Mouse (Mus musculus) forebrain, embryonic 15.5 days (tissue): ENCODE results near the gene Abhd8. TPM values are rescaled to one million over a fixed set of nuclear protein-coding genes. Genes with fewer than 3 reads are reported as not detected.

ENCODE experiments used
- ATAC-seq: fragments of 200-750 bp; cut with Nextera tagmentation; replicated peaks from 2 replicates; pipeline ENCODE4 v1.8.0; 2017; ENCODE audit warnings: mild to moderate bottlenecking, moderate TSS enrichment, moderate library complexity
- H3K27ac ChIP-seq: fragments of 300-500 bp; sonication (generic); replicated peaks from 2 replicates; pipeline ENCODE4 v1.5.1; 2015; ENCODE audit warnings: mild to moderate bottlenecking, inconsistent platforms
- H3K27me3 ChIP-seq: fragments of 300-500 bp; sonication (generic); 2 replicates; pipeline ENCODE4 v1.6.1; 2015; ENCODE audit warnings: inconsistent platforms
- H3K36me3 ChIP-seq: fragments of 300-500 bp; sonication (generic); 2 replicates; pipeline ENCODE4 v1.6.1; 2015; ENCODE audit warnings: mild to moderate bottlenecking, inconsistent platforms
- H3K4me1 ChIP-seq: fragments of 300-500 bp; sonication (generic); 2 replicates; pipeline ENCODE4 v1.6.1; 2015; ENCODE audit warnings: inconsistent platforms
- H3K4me2 ChIP-seq: fragments of 300-500 bp; sonication (generic); replicated peaks from 2 replicates; pipeline ENCODE4 v1.6.1; 2015; ENCODE audit warnings: mild to moderate bottlenecking, inconsistent platforms
- H3K4me3 ChIP-seq: fragments of 300-500 bp; sonication (generic); 2 replicates; pipeline ENCODE4 v1.5.1; 2015; ENCODE audit warnings: mild to moderate bottlenecking, inconsistent platforms
- H3K9ac ChIP-seq: fragments of 300-500 bp; sonication (generic); replicated peaks from 2 replicates; pipeline ENCODE4 v1.6.1; 2015; ENCODE audit warnings: mild to moderate bottlenecking, inconsistent platforms
- H3K9me3 ChIP-seq: fragments of 300-500 bp; sonication (generic); 2 replicates; pipeline ENCODE4 v1.6.1; 2016; ENCODE audit warnings: inconsistent platforms
- WGBS: fragments of 180-500 bp; shearing (Covaris S2); methylation state at CpG from one replicate; pipeline ENCODE4 v1.1.7; 2015; ENCODE audit warnings: mixed read lengths; 5-methylcytosine and 5-hydroxymethylcytosine counted together
- polyA plus RNA-seq: library from polyadenylated mRNA; unstranded; fragments of >200 nt; fragmentation: Nextera tagmentation; extraction: Ambion mirVana; gene quantifications from 2 replicates; pipeline ENCODE4 v1.2.1, GENCODE M21; 2015

Gene Abhd8
- polyA plus RNA-seq, 1 experiment from 2014 or later: 139 TPM

- peaks cover 18% of the 10 kb centered on the region for H3K36me3 ChIP-seq
- no peak overlapping the region for H3K9ac ChIP-seq
- 79% methylated on average over 5 of the region's 5 CpGs for WGBS
- no peak overlapping the region for H3K4me3 ChIP-seq
- H3K9me3 ChIP-seq: no peaks in the 10 kb centered on the region
- H3K27me3 ChIP-seq: no peaks in the 10 kb centered on the region
- peaks cover 8% of the 10 kb centered on the region; the same call in 1 of the 2 replicates for H3K4me1 ChIP-seq
- no peak for ATAC-seq
- no peak overlapping the region for H3K27ac ChIP-seq
- H3K4me2 ChIP-seq: no peak overlapping the region
These were observed 32.4 kb upstream of the Abhd8 start for GRCm38 (mm10) chr8:71495811-71496210.

- ATAC-seq: peak; percentile 64
- Histone ChIP-seq H3K4me1 (peaks cover 11% of the 10 kb centered on the region; the same call in 1 of the 2 replicates), H3K27ac (no peak overlapping the region), H3K9ac (no peak overlapping the region; the same call in 1 of the 2 replicates), H3K36me3 (peaks cover 20% of the 10 kb centered on the region), H3K9me3 (no peaks in the 10 kb centered on the region), H3K4me2 (peak overlapping the region; percentile 34), H3K4me3 (peak overlapping the region; percentile 13; the same call in 1 of the 2 replicates), H3K27me3 (no peaks in the 10 kb centered on the region)
- 15% methylated on average over 16 of the region's 16 CpGs for WGBS
These were observed 31.6 kb upstream of the Abhd8 start for GRCm38 (mm10) chr8:71495039-71495438.

GRCm38 (mm10) chr8:71488454-71488853 is 25.0 kb upstream of the Abhd8 start:
- H3K4me1 ChIP-seq: peaks cover 58% of the 10 kb centered on the region
- ATAC-seq: peak; percentile 84
- no peaks in the 10 kb centered on the region for H3K27me3 ChIP-seq
- peaks cover 26% of the 10 kb centered on the region for H3K36me3 ChIP-seq
- WGBS: 0% methylated on average over 22 of the region's 22 CpGs
- H3K4me2 ChIP-seq: peak overlapping the region; percentile 97
- H3K27ac ChIP-seq: no peak overlapping the region
- H3K9ac ChIP-seq: peak overlapping the region; percentile 57
- H3K9me3 ChIP-seq: no peaks in the 10 kb centered on the region
- peak overlapping the region; percentile 68 for H3K4me3 ChIP-seq

GRCm38 (mm10) chr8:71487691-71488445 is 24.4 kb upstream of the Abhd8 start, which contains the start of gene Gtpbp3:
TSS of gene Gtpbp3 (plus strand) at chr8:71488103.
- Histone ChIP-seq H3K4me2 (peak within 1 kb of the TSS; percentile 97), H3K4me3 (peak within 1 kb of the TSS; percentile 68), H3K36me3 (peaks cover 32% of the 10 kb centered on the region), H3K4me1 (peaks cover 64% of the 10 kb centered on the region), H3K27me3 (no peaks in the 10 kb centered on the region), H3K9ac (peak within 1 kb of the TSS; percentile 57), H3K9me3 (no peaks in the 10 kb centered on the region), H3K27ac (peak within 1 kb of the TSS; percentile 67)
- ATAC-seq: peak; percentile 23
- under 1% methylated on average over 33 of the region's 33 CpGs for WGBS

- no peak for ATAC-seq
- Histone ChIP-seq H3K9ac (peak overlapping the region; percentile 99), H3K4me1 (peaks cover 75% of the 10 kb centered on the region)
These were observed 22.7 kb upstream of the Abhd8 start for GRCm38 (mm10) chr8:71486136-71486529.

GRCm38 (mm10) chr8:71485142-71486135 is 22.0 kb upstream of the Abhd8 start, which contains the start of gene Ano8:
TSS of gene Ano8 (minus strand) at chr8:71485963.
- Histone ChIP-seq H3K4me1 (peaks cover 75% of the 10 kb centered on the region), H3K4me2 (peak within 1 kb of the TSS; percentile 75), H3K9me3 (no peaks in the 10 kb centered on the region), H3K4me3 (peak within 1 kb of the TSS; percentile 97), H3K36me3 (peaks cover 33% of the 10 kb centered on the region), H3K9ac (peak within 1 kb of the TSS; percentile 99), H3K27ac (peak within 1 kb of the TSS; percentile 91), H3K27me3 (no peaks in the 10 kb centered on the region)
- WGBS: 5% methylated on average over 57 of the region's 58 CpGs
- peak; percentile 81 for ATAC-seq

More at GRCm38 (mm10) chr8:71486136-71486529, 22.7 kb upstream of the Abhd8 start:
- Histone ChIP-seq H3K27ac (peak overlapping the region; percentile 91), H3K27me3 (no peaks in the 10 kb centered on the region), H3K9me3 (no peaks in the 10 kb centered on the region), H3K36me3 (peaks cover 33% of the 10 kb centered on the region), H3K4me3 (peak overlapping the region; percentile 97), H3K4me2 (peak overlapping the region; percentile 75)
- WGBS: 9% methylated on average over 7 of the region's 7 CpGs

GRCm38 (mm10) chr8:71484736-71485135 is 21.3 kb upstream of the Abhd8 start:
- WGBS: 91% methylated on average over 19 of the region's 19 CpGs
- no peaks in the 10 kb centered on the region for H3K9me3 ChIP-seq
- H3K4me1 ChIP-seq: peaks cover 69% of the 10 kb centered on the region
- no peaks in the 10 kb centered on the region for H3K27me3 ChIP-seq
- peak overlapping the region; percentile 75 for H3K4me2 ChIP-seq
- H3K36me3 ChIP-seq: peaks cover 40% of the 10 kb centered on the region
- no peak for ATAC-seq
- H3K9ac ChIP-seq: peak overlapping the region; percentile 99
- peak overlapping the region; percentile 91 for H3K27ac ChIP-seq
- peak overlapping the region; percentile 97 for H3K4me3 ChIP-seq

GRCm38 (mm10) chr8:71483932-71484331 is 20.5 kb upstream of the Abhd8 start:
- Histone ChIP-seq H3K27ac (no peak overlapping the region), H3K9me3 (no peaks in the 10 kb centered on the region), H3K27me3 (no peaks in the 10 kb centered on the region), H3K9ac (0 out of 2 replicates have a peak overlapping the region, but pooled peaks have one; percentile 5), H3K4me2 (no peak overlapping the region), H3K4me3 (no peak overlapping the region), H3K4me1 (peaks cover 61% of the 10 kb centered on the region), H3K36me3 (peaks cover 48% of the 10 kb centered on the region)
- no peak for ATAC-seq
- WGBS: 52% methylated on average over 8 of the region's 8 CpGs

GRCm38 (mm10) chr8:71478943-71479342 is 15.5 kb upstream of the Abhd8 start:
- no peak for ATAC-seq
- H3K4me2 ChIP-seq: no peak overlapping the region
- WGBS: 91% methylated on average over 11 of the region's 11 CpGs
- H3K9ac ChIP-seq: no peak overlapping the region
- H3K9me3 ChIP-seq: no peaks in the 10 kb centered on the region
- no peak overlapping the region for H3K4me3 ChIP-seq
- H3K36me3 ChIP-seq: peaks cover 64% of the 10 kb centered on the region
- no peak overlapping the region for H3K27ac ChIP-seq
- H3K4me1 ChIP-seq: peaks cover 43% of the 10 kb centered on the region
- H3K27me3 ChIP-seq: no peaks in the 10 kb centered on the region

GRCm38 (mm10) chr8:71477196-71477845 is 13.9 kb upstream of the Abhd8 start:
- no peaks in the 10 kb centered on the region for H3K9me3 ChIP-seq
- H3K4me2 ChIP-seq: peak overlapping the region; percentile 82
- H3K4me3 ChIP-seq: peak overlapping the region; percentile 60
- H3K27ac ChIP-seq: peak overlapping the region; percentile 95
- H3K36me3 ChIP-seq: peaks cover 65% of the 10 kb centered on the region
- H3K27me3 ChIP-seq: no peaks in the 10 kb centered on the region
- peak; percentile 0; the same call in 1 of the 2 replicates for ATAC-seq
- peaks cover 27% of the 10 kb centered on the region for H3K4me1 ChIP-seq
- H3K9ac ChIP-seq: peak overlapping the region; percentile 63; the same call in 1 of the 2 replicates
- 35% methylated on average over 14 of the region's 14 CpGs for WGBS
